Comparison of ENCODE assay signal across 8 mouse cellular contexts in genomic region chr13:21167910-21168300, GRCm38 (mm10). TPM values are rescaled to one million over a fixed set of nuclear protein-coding genes. Genes with fewer than 3 reads are reported as not detected.
DNase-seq lines count a peak whose midpoint lies in the region; ATAC-seq and TF ChIP-seq lines count a peak whose summit lies in the region.
"Had no signal": no experiment of that assay in that cellular context is flagged by ENCODE, and none has a peak within 500 bp of the region (broad histone marks: within the 10 kb centered on the region; RNA-seq: fewer than 3 reads in every experiment).

No protein-coding gene starts in this region.

- H3K4me2 ChIP-seq in lung, embryonic 15.5 days = peak overlapping the region; percentile 90

- H3K9me3 ChIP-seq in MEL (replicated peaks; ENCODE audit: insufficient read depth, low read length) = no peaks in the 10 kb centered on the region
- no peaks in the 10 kb centered on the region for H3K9me3 ChIP-seq in forebrain, embryonic 10.5 days
- no peaks in the 10 kb centered on the region for H3K9me3 ChIP-seq in lung, embryonic 15.5 days

- peak overlapping the region; percentile 69 to 76 for H3K4me3 ChIP-seq in MEL (ENCODE audit: control insufficient read depth in 1 of 2, insufficient read depth in 1 of 2, low read depth in 2 of 2, low read length in 2 of 2)
- peak overlapping the region; percentile 63 for H3K4me3 ChIP-seq in forebrain, embryonic 10.5 days
- peak overlapping the region; percentile 61 for H3K4me3 ChIP-seq in lung, embryonic 15.5 days

- intact Hi-C loops in left cerebral cortex, postnatal 4 days (cut with DNase I) = no loop called here

- no peak for TF ChIP-seq CTCF in MEL (IDR thresholded peaks at IDR 0.05 in 2 of 3, conservative IDR thresholded peaks at IDR 0.05 in 1 of 3; ENCODE audit: control insufficient read depth in 1 of 3, insufficient read depth in 1 of 3, low read depth in 2 of 3, low read length in 3 of 3, poor library complexity in 1 of 3, severe bottlenecking in 1 of 3)

- TF ChIP-seq RAD21 in MEL (IDR thresholded peaks at IDR 0.05; ENCODE audit: low read depth, low read length) = no peak

- no peaks in the 10 kb centered on the region for H3K79me2 ChIP-seq in MEL (ENCODE audit: control insufficient read depth, insufficient read depth, low read length, poor library complexity)

- H3K27ac ChIP-seq in MEL (ENCODE audit: control insufficient read depth, low read depth, low read length) = no peak overlapping the region
- H3K27ac ChIP-seq in forebrain, embryonic 10.5 days = no peak overlapping the region
- no peak overlapping the region for H3K27ac ChIP-seq in lung, embryonic 15.5 days

- DNase-seq in MEL (ENCODE audit: low read depth, low spot score) = no peak
- no peak for DNase-seq in forebrain, embryonic 10.5 days (ENCODE audit: extremely low spot score, low spot score)
- DNase-seq in splenic B cell, adult 2 months (ENCODE audit: low read depth, low spot score) = peak; percentile 76
- no peak for DNase-seq in left cerebral cortex, postnatal 4 days

- H3K36me3 ChIP-seq in MEL (ENCODE audit: control insufficient read depth in 1 of 2, insufficient read depth in 2 of 2, low read length in 2 of 2) = peaks cover 0 to 7% of the 10 kb centered on the region in 2 experiments; a peak in 2 of 4 replicates
- H3K36me3 ChIP-seq in forebrain, embryonic 10.5 days (replicated peaks) = no peaks in the 10 kb centered on the region
- H3K36me3 ChIP-seq in lung, embryonic 15.5 days = no peaks in the 10 kb centered on the region
- H3K36me3 ChIP-seq in splenic B cell, adult 2 months (ENCODE audit: control insufficient read depth, insufficient read depth, low read length, poor library complexity, severe bottlenecking) = no peaks in the 10 kb centered on the region

- TF ChIP-seq POLR2A in MEL (IDR thresholded peaks at IDR 0.05; ENCODE audit: control insufficient read depth in 1 of 2, insufficient read depth in 1 of 2, low read depth in 1 of 2, low read length in 2 of 2, poor library complexity in 1 of 2) = no peak

- H3K27me3 ChIP-seq in MEL (ENCODE audit: control insufficient read depth in 1 of 2, insufficient read depth in 2 of 2, low read length in 2 of 2) = no peaks in the 10 kb centered on the region
- peaks cover 11% of the 10 kb centered on the region; the same call in 1 of the 2 replicates for H3K27me3 ChIP-seq in forebrain, embryonic 10.5 days (ENCODE audit: poor library complexity, severe bottlenecking)
- H3K27me3 ChIP-seq in lung, embryonic 15.5 days = no peaks in the 10 kb centered on the region
- H3K27me3 ChIP-seq in splenic B cell, adult 2 months (ENCODE audit: control insufficient read depth, insufficient read depth, low read length, poor library complexity, severe bottlenecking) = no peaks in the 10 kb centered on the region

- peak overlapping the region; percentile 63 for H3K9ac ChIP-seq in MEL (ENCODE audit: control insufficient read depth, low read depth, low read length, poor library complexity, severe bottlenecking)
- H3K9ac ChIP-seq in lung, embryonic 15.5 days = peak overlapping the region; percentile 38; the same call in 1 of the 2 replicates

- ATAC-seq in CD4-positive, CD25-positive, alpha-beta regulatory T cell, adult 4 months = peak; percentile 22
- ATAC-seq in inflammation-experienced regulatory T-cells, adult 6 months = peak; percentile 9
- ATAC-seq in lung, embryonic 15.5 days (ENCODE audit: borderline replicate concordance, extremely low read depth, low FRiP score, low TSS enrichment) = no peak; the same call in 1 of the 2 replicates

- no peak for TF ChIP-seq EP300 in MEL (IDR thresholded peaks at IDR 0.05; ENCODE audit: low read depth in 1 of 2, low read length in 2 of 2)

- peaks cover 0 to 7% of the 10 kb centered on the region in 2 experiments; a peak in 1 of 4 replicates for H3K4me1 ChIP-seq in MEL (ENCODE audit: control insufficient read depth in 1 of 2, insufficient read depth in 2 of 2, low read length in 2 of 2)
- peaks cover 28% of the 10 kb centered on the region for H3K4me1 ChIP-seq in forebrain, embryonic 10.5 days
- H3K4me1 ChIP-seq in lung, embryonic 15.5 days = peaks cover 7% of the 10 kb centered on the region

- under 1% methylated on average over 8 of the region's 8 CpGs for WGBS in forebrain, embryonic 10.5 days
- under 1% methylated on average over 8 of the region's 8 CpGs for WGBS in lung, embryonic 15.5 days

TF ChIP-seq in MEL, 35 proteins besides CTCF, POLR2A, EP300 and RAD21:
- TF ChIP-seq MXI1 (IDR thresholded peaks at IDR 0.05; ENCODE audit: low read depth, low read length) (no peak), MYB (IDR thresholded peaks at IDR 0.05; ENCODE audit: low read depth, low read length) (no peak), ETS1 (IDR thresholded peaks at IDR 0.05; ENCODE audit: low read depth, low read length) (no peak), E2F4 (IDR thresholded peaks at IDR 0.05; ENCODE audit: borderline replicate concordance, low read depth, low read length) (no peak), CHD1 (IDR thresholded peaks at IDR 0.05; ENCODE audit: low read depth, low read length) (no peak), ZNF384 (IDR thresholded peaks at IDR 0.05; ENCODE audit: low read depth, low read length) (no peak), ZKSCAN1 (IDR thresholded peaks at IDR 0.05; ENCODE audit: low read depth, low read length) (no peak)

RNA-seq across cellular contexts. Expression of gene Trim27, which starts 11.3 kb away (rescaled TPM):
- polyA plus RNA-seq in CD4-positive, CD25-positive, alpha-beta regulatory T cell, adult 4 months (2017; shearing (Covaris generic)) = 10 to 100 TPM; 10.5 to 13.5 TPM
- total RNA-seq in MEL (2012; rRNA removed) = 257 and 258 TPM in 2 replicates
- polyA plus RNA-seq in MEL (2012; ENCODE audit: insufficient read depth in 1 of 2, insufficient read length in 2 of 2, low read depth in 1 of 2, low replicate concordance in 2 of 2, missing spikeins in 1 of 2) = 100 to 1,000 TPM; 311 to 339 TPM
- 169 and 173 TPM in 2 replicates for polyA plus RNA-seq in forebrain, embryonic 10.5 days (2016; fragmentation: Nextera tagmentation; extraction: Ambion mirVana)
- polyA plus RNA-seq in inflammation-experienced regulatory T-cells, adult 6 months (2017; shearing (Covaris generic)) = 10 to 100 TPM; 16.0 to 17.3 (median 16.3) TPM
- 147 and 148 TPM in 2 replicates for polyA plus RNA-seq in lung, embryonic 15.5 days (2015; fragmentation: Nextera tagmentation; extraction: Ambion mirVana)
- total RNA-seq in left cerebral cortex, postnatal 4 days (2021) = 10 to 100 TPM; 57.6 to 65.0 TPM

RNA-seq across cellular contexts. Expression of gene Olfr1368, which starts 22.2 kb away (rescaled TPM):
- polyA plus RNA-seq in CD4-positive, CD25-positive, alpha-beta regulatory T cell, adult 4 months (2017; shearing (Covaris generic)) = not detected
- total RNA-seq in MEL (2012; rRNA removed) = not detected in 2 replicates
- polyA plus RNA-seq in MEL (2012; ENCODE audit: insufficient read depth in 1 of 2, insufficient read length in 2 of 2, low read depth in 1 of 2, low replicate concordance in 2 of 2, missing spikeins in 1 of 2) = not detected
- not detected in 2 replicates for polyA plus RNA-seq in forebrain, embryonic 10.5 days (2016; fragmentation: Nextera tagmentation; extraction: Ambion mirVana)
- polyA plus RNA-seq in inflammation-experienced regulatory T-cells, adult 6 months (2017; shearing (Covaris generic)) = not detected
- polyA plus RNA-seq in lung, embryonic 15.5 days (2015; fragmentation: Nextera tagmentation; extraction: Ambion mirVana) = not detected in 2 replicates
- not detected for total RNA-seq in left cerebral cortex, postnatal 4 days (2021)
- total RNA-seq: left cerebral cortex, postnatal 25 days had no signal

RNA-seq across cellular contexts. Expression of gene Olfr263, which starts 38.5 kb away (rescaled TPM):
- polyA plus RNA-seq in CD4-positive, CD25-positive, alpha-beta regulatory T cell, adult 4 months (2017; shearing (Covaris generic)) = not detected
- total RNA-seq in MEL (2012; rRNA removed) = not detected in 2 replicates
- not detected for polyA plus RNA-seq in MEL (2012; ENCODE audit: insufficient read depth in 1 of 2, insufficient read length in 2 of 2, low read depth in 1 of 2, low replicate concordance in 2 of 2, missing spikeins in 1 of 2)
- polyA plus RNA-seq in forebrain, embryonic 10.5 days (2016; fragmentation: Nextera tagmentation; extraction: Ambion mirVana) = not detected in 2 replicates
- not detected for polyA plus RNA-seq in inflammation-experienced regulatory T-cells, adult 6 months (2017; shearing (Covaris generic))
- not detected in 2 replicates for polyA plus RNA-seq in lung, embryonic 15.5 days (2015; fragmentation: Nextera tagmentation; extraction: Ambion mirVana)
- total RNA-seq in left cerebral cortex, postnatal 4 days (2021) = not detected
- total RNA-seq: left cerebral cortex, postnatal 25 days had no signal

RNA-seq across cellular contexts. Expression of gene Olfr1369-ps1, which starts 56.6 kb away (rescaled TPM):
- under 1 TPM in 1 of 2 experiments, not detected in 1; 0.27 TPM for polyA plus RNA-seq in CD4-positive, CD25-positive, alpha-beta regulatory T cell, adult 4 months (2017; shearing (Covaris generic))
- not detected in 2 replicates for total RNA-seq in MEL (2012; rRNA removed)
- polyA plus RNA-seq in MEL (2012; ENCODE audit: insufficient read depth in 1 of 2, insufficient read length in 2 of 2, low read depth in 1 of 2, low replicate concordance in 2 of 2, missing spikeins in 1 of 2) = under 1 TPM in 1 of 2 experiments, not detected in 1; 0.74 TPM
- 0.04 and 0.06 TPM in 2 replicates for polyA plus RNA-seq in forebrain, embryonic 10.5 days (2016; fragmentation: Nextera tagmentation; extraction: Ambion mirVana)
- polyA plus RNA-seq in inflammation-experienced regulatory T-cells, adult 6 months (2017; shearing (Covaris generic)) = under 1 TPM in 2 of 3 experiments, not detected in 1; 0.13 to 0.27 TPM
- polyA plus RNA-seq in lung, embryonic 15.5 days (2015; fragmentation: Nextera tagmentation; extraction: Ambion mirVana) = 0.08 TPM in 1 of 2 replicates, not detected in the other
- total RNA-seq in left cerebral cortex, postnatal 4 days (2021) = not detected
- total RNA-seq: left cerebral cortex, postnatal 25 days had no signal
